Mouse (Mus musculus) stomach, postnatal 0 days (tissue): ENCODE results near the gene Gm8094.
"Not testable (repeated sequence)": the region's sequence is repeated elsewhere in the genome, so short reads cannot be mapped to it uniquely, and the experiment has no call there.

Source experiments
- CTCF ChIP-seq: IDR thresholded peaks from 2 replicates; pipeline ENCODE4 v1.5.1; 2016; ENCODE audit warnings: antibody characterized with exemption, low read depth, mild to moderate bottlenecking, moderate library complexity
- EP300 ChIP-seq: optimal IDR thresholded peaks from 2 replicates; pipeline ENCODE3; 2016; ENCODE audit warnings: antibody characterized with exemption

- TF ChIP-seq CTCF, EP300: not testable (repeated sequence)
These were observed 23.9 kb upstream of the Gm8094 start, which contains the start of gene Gm8104 for GRCm38 (mm10) chr14:43100301-43100700.
